Mouse (Mus musculus) intestine, embryonic 16.5 days (tissue): ENCODE measurements around the gene Apopt1. TPM values are rescaled to one million over a fixed set of nuclear protein-coding genes. Genes with fewer than 3 reads are reported as not detected.
A peak's percentile ranks its signal among the peaks of the same experiment; 100 is the strongest.

Experiments used
- ATAC-seq: fragments of 200-750 bp; cut with Nextera tagmentation; 2 replicates; pipeline ENCODE4 v1.8.0; 2017; ENCODE audit warnings: moderate TSS enrichment, moderate library complexity
- H3K27ac ChIP-seq: fragments of 300-500 bp; sonication (generic); 2 replicates; pipeline ENCODE4 v1.5.1; 2014; ENCODE audit warnings: mild to moderate bottlenecking, low read length
- H3K27me3 ChIP-seq: fragments of 300-500 bp; sonication (generic); replicated peaks from 2 replicates; pipeline ENCODE4 v1.6.1; 2014; ENCODE audit warnings: low read length, control low read depth, mixed read lengths; ENCODE audit not compliant: control insufficient read depth, insufficient read depth
- H3K36me3 ChIP-seq: fragments of 300-500 bp; sonication (generic); 2 replicates; pipeline ENCODE4 v1.6.1; 2014; ENCODE audit warnings: low read length, control low read depth; ENCODE audit not compliant: control insufficient read depth, insufficient read depth
- H3K4me1 ChIP-seq: fragments of 300-500 bp; sonication (generic); 2 replicates; pipeline ENCODE4 v1.6.1; 2014; ENCODE audit warnings: low read length, control low read depth, mixed read lengths; ENCODE audit not compliant: control insufficient read depth, insufficient read depth
- H3K4me2 ChIP-seq: fragments of 300-500 bp; sonication (generic); 2 replicates; pipeline ENCODE4 v1.6.1; 2014; ENCODE audit warnings: low read depth, low read length, control low read depth
- H3K4me3 ChIP-seq: fragments of 300-500 bp; sonication (generic); 2 replicates; pipeline ENCODE4 v1.5.1; 2014; ENCODE audit warnings: mild to moderate bottlenecking, low read length
- H3K9ac ChIP-seq: fragments of 300-500 bp; sonication (generic); 2 replicates; pipeline ENCODE4 v1.6.1; 2014; ENCODE audit warnings: low read depth, low read length
- H3K9me3 ChIP-seq: fragments of 300-500 bp; sonication (generic); 2 replicates; pipeline ENCODE4 v1.6.1; 2016; ENCODE audit warnings: low read length, control low read depth; ENCODE audit not compliant: control insufficient read depth
- WGBS: fragments of 180-500 bp; shearing (Covaris S2); extraction: QIAGEN DNeasy Blood & Tissue Kit; methylation state at CpG from one replicate; pipeline ENCODE4 v1.1.7; 2014; 5-methylcytosine and 5-hydroxymethylcytosine counted together
- polyA plus RNA-seq: library from polyadenylated mRNA; unstranded; fragments of >200 nt; fragmentation: Nextera tagmentation; extraction: Ambion mirVana; gene quantifications from 2 replicates; pipeline ENCODE4 v1.2.1, GENCODE M21; 2015

The Apopt1 gene
- polyA plus RNA-seq, 1 experiment from 2014 or later, result 56.2 TPM

DNA sequence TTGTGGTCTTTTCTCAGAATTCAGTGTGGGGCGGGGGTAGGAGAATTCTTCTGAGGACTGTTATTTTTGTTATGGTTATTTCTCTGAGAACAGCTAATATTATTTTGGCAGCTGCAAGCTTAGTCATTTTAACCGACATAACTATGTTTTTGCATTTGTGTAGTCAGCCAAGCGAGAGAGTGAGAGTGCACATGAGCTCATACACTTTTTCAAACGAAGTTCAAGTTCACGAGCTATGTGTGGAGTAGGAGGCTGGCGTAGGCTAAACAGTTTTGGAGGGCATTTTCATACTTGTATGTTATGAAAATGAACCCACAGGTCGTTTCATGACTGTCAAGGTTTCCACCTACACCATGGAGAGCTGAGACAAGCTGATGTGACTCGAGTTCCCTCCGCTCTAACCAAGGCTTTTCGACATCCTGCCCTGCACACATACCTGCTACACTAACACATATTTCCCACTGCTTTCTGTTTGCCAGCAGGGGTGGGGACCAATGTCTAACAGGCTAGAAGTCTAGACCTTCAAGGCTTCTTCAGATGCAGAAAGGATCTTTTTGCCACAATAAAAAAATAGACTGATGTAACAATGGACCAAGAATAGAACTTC, 55.4 kb downstream of the Apopt1 start:
- peaks cover 6% of the 10 kb centered on the region; the same call in 1 of the 2 replicates for H3K36me3 ChIP-seq
- H3K27ac ChIP-seq, result no peak overlapping the region
- no peak for ATAC-seq
- H3K4me2 ChIP-seq, result no peak overlapping the region
- 86% methylated on average over 10 of the region's 10 CpGs for WGBS
- no peak overlapping the region for H3K4me3 ChIP-seq
- H3K27me3 ChIP-seq, result no peaks in the 10 kb centered on the region
- H3K9ac ChIP-seq, result no peak overlapping the region
- peaks cover 26% of the 10 kb centered on the region for H3K4me1 ChIP-seq
- H3K9me3 ChIP-seq, result no peaks in the 10 kb centered on the region

DNA sequence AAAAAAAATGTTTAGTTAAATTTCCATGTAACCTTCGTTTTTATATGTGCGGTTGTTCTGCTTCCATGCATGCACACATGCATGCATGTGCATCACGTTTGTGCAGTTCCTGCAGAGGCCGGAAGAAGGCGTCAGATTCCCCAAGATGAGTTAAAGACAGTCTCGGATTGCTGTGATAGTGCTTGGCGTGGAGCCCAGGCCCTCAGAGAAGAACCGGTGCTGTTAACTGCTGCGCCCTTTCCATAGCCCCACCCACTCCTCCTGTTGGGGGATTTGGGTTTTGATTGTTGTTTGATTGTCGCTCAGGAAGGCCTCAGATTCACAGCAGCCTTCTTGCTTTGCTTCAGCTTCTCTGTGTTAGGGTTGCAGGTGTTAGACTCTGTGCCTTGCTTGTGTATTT, 56.2 kb downstream of the Apopt1 start:
- H3K36me3 ChIP-seq, result peaks cover 12% of the 10 kb centered on the region
- H3K27ac ChIP-seq, result peak overlapping the region; percentile 9
- no peaks in the 10 kb centered on the region for H3K27me3 ChIP-seq
- 23% methylated on average over 10 of the region's 10 CpGs for WGBS
- 0 out of 2 replicates have a peak overlapping the region, but pooled peaks have one; percentile 24 for H3K9ac ChIP-seq
- no peaks in the 10 kb centered on the region for H3K9me3 ChIP-seq
- no peak overlapping the region for H3K4me3 ChIP-seq
- H3K4me2 ChIP-seq, result no peak overlapping the region
- peak; percentile 61; the same call in 1 of the 2 replicates for ATAC-seq
- peaks cover 26% of the 10 kb centered on the region for H3K4me1 ChIP-seq

DNA sequence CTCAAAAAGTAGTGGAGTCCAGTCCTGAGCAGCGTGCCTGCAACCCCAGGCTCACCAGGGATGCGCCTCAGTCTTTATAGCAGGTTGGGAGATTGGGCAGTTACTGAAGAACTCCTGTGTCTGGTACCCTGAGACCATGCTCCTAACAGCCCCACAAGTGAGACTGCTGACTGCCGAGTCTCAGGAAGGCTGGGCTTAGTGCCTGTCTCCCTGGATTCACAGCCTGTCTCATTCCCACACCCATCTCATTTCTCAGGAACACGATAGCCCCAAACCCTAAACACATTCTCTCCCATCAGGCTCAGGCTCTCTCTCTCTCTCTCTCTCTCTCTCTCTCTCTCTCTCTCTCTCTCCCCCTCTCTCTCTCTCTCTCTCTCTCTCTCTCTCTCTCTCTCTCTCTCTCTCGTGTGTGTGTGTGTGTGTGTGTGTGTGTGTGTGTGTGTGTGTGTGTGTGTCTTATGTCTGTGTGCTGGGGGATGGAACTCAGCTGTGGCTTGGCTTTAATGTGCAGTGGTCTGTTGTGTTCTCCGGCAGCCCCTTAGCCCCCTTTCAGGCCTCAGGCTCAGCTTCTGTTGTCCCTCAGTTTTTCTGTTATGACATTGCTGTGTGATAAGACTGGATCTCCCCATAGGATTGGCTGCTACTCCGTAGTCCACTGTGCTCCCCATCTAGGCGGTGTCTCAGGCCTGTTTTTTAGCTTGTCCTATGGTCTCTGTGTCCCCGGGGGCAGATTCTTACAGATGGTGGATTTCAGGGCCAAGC, 56.9 kb downstream of the Apopt1 start:
- peaks cover 18% of the 10 kb centered on the region for H3K36me3 ChIP-seq
- H3K4me1 ChIP-seq, result peaks cover 26% of the 10 kb centered on the region
- no peaks in the 10 kb centered on the region for H3K9me3 ChIP-seq
- WGBS, result 51% methylated on average over 9 of the region's 9 CpGs
- H3K27ac ChIP-seq, result peak overlapping the region; percentile 9
- ATAC-seq, result peak; percentile 40; the same call in 1 of the 2 replicates
- no peak overlapping the region for H3K9ac ChIP-seq
- no peak overlapping the region for H3K4me2 ChIP-seq
- H3K4me3 ChIP-seq, result no peak overlapping the region
- H3K27me3 ChIP-seq, result no peaks in the 10 kb centered on the region

DNA sequence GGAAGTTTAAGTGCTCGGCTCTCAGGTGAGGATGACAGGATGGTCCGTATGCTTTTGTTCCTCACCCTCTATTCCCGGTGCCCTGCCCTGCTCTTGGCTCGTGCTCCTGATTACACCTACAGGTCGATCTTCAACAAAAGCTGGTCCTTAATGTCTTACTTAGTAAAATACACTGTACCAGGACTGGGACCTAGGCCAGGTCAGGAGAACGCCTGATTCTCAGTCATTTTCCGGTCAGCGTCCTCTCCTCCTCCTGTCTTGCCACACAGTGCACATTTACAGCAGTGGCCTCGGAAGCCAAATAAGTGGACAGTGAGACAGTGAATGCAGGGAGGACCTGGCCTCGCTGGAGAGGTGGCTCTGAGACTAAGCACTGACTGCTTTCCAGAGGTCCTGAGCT, 57.6 kb downstream of the Apopt1 start:
- peaks cover 20% of the 10 kb centered on the region for H3K36me3 ChIP-seq
- WGBS, result 86% methylated on average over 10 of the region's 10 CpGs
- H3K4me1 ChIP-seq, result peaks cover 24% of the 10 kb centered on the region
- H3K4me2 ChIP-seq, result no peak overlapping the region
- H3K27ac ChIP-seq, result no peak overlapping the region
- no peaks in the 10 kb centered on the region for H3K9me3 ChIP-seq
- no peaks in the 10 kb centered on the region for H3K27me3 ChIP-seq
- ATAC-seq, result no peak
- H3K4me3 ChIP-seq, result no peak overlapping the region
- no peak overlapping the region for H3K9ac ChIP-seq

DNA sequence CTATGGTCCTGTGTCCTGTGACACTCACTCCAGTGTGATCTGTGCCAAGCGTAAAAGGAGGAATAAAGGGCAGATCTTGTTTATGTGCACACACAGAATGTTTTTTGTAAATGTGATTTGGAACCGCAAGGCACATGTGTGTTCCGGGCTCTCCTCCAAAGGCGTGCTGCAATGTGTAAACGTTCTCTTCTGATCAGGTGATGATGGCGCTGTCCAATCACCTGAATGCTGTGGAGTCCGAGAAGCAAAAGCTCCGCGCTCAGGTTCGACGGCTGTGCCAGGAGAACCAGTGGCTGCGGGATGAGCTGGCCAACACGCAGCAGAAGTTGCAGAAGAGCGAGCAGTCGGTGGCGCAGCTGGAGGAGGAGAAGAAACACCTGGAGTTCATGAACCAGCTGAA, 61.1 kb downstream of the Apopt1 start:
- Histone ChIP-seq H3K36me3 (peaks cover 40% of the 10 kb centered on the region), H3K27me3 (no peaks in the 10 kb centered on the region), H3K9ac (no peak overlapping the region), H3K27ac (no peak overlapping the region), H3K4me2 (no peak overlapping the region), H3K4me1 (peaks cover 4% of the 10 kb centered on the region), H3K4me3 (no peak overlapping the region), H3K9me3 (no peaks in the 10 kb centered on the region)
- no peak for ATAC-seq
- WGBS, result 81% methylated on average over 16 of the region's 16 CpGs

DNA sequence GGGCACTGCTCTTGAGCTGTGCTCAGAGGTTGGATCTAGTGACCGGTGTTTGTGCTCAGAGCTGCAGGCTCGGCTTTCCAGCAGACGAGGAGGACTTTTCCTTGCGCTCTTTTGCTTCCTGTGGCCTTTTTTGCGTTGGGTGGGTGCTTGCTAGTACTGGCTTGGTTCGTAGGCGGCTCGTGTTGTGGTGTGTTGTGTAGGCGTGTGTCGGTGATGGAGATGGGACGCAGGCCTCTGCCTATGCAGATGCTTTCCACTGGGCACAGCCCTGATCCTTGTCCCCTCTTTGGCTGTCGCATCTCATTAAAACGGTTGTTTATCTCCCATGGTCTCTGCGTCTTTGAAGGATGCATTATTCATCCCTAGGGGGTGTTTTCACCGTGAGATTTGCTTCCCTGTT, 61.8 kb downstream of the Apopt1 start:
- H3K36me3 ChIP-seq, result peaks cover 47% of the 10 kb centered on the region
- no peak for ATAC-seq
- 0 out of 2 replicates have a peak, but pooled peaks cover 3% of the 10 kb centered on the region for H3K9me3 ChIP-seq
- no peak overlapping the region for H3K4me2 ChIP-seq
- WGBS, result 80% methylated on average over 15 of the region's 15 CpGs
- H3K27me3 ChIP-seq, result no peaks in the 10 kb centered on the region
- no peak overlapping the region for H3K27ac ChIP-seq
- no peak overlapping the region for H3K4me3 ChIP-seq
- H3K9ac ChIP-seq, result no peak overlapping the region
- H3K4me1 ChIP-seq, result no peaks in the 10 kb centered on the region

DNA sequence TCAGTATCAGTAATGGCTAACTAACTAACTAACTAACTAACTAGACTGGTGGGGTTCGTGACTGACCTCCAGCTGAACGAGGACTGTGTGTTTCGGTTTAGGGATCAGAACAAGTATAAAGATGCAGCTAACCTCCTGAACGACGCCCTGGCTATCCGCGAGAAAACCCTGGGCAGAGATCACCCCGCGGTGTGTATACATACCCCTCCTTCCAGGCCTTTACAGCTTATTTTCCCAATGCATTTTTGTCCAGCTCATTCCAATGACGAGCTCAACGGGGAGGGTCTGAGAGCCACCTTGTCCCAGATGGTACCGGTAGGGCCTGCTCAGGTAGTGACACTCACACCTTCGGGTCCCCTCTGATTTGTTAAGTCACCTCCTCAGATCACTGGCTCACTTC, 64.9 kb downstream of the Apopt1 start:
- H3K4me2 ChIP-seq, result no peak overlapping the region
- H3K4me1 ChIP-seq, result no peaks in the 10 kb centered on the region
- no peaks in the 10 kb centered on the region for H3K27me3 ChIP-seq
- 0 out of 2 replicates have a peak, but pooled peaks cover 3% of the 10 kb centered on the region for H3K9me3 ChIP-seq
- H3K9ac ChIP-seq, result no peak overlapping the region
- H3K36me3 ChIP-seq, result peaks cover 50% of the 10 kb centered on the region
- peak; percentile 29; the same call in 1 of the 2 replicates for ATAC-seq
- no peak overlapping the region for H3K4me3 ChIP-seq
- H3K27ac ChIP-seq, result no peak overlapping the region
- WGBS, result 80% methylated on average over 13 of the region's 13 CpGs

DNA sequence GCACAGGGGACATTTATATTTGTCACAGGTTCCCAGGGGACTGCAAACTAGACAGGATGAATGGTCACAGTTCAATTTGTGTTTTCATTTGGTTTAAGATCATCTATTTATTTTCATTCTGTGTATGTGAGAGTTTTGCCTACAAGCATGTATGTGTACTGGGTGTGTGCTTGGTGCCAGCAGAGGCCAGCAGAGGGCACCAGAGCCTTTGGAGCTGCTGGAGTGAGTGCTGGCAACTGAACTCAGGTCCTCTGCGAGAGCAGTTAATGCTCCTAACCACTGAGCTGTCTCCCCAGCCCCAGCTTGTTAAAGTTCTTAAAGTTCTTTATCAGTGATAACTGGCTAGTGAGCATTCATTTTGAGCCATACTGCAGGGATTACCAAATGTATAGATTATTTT, 66.5 kb downstream of the Apopt1 start:
- Histone ChIP-seq H3K4me2 (no peak overlapping the region), H3K27ac (no peak overlapping the region), H3K9me3 (0 out of 2 replicates have a peak, but pooled peaks cover 3% of the 10 kb centered on the region), H3K36me3 (peaks cover 48% of the 10 kb centered on the region), H3K9ac (no peak overlapping the region), H3K4me1 (no peaks in the 10 kb centered on the region), H3K4me3 (no peak overlapping the region), H3K27me3 (no peaks in the 10 kb centered on the region)
- ATAC-seq, result no peak
- WGBS, result 93% methylated on average over 1 of the region's 1 CpGs

DNA sequence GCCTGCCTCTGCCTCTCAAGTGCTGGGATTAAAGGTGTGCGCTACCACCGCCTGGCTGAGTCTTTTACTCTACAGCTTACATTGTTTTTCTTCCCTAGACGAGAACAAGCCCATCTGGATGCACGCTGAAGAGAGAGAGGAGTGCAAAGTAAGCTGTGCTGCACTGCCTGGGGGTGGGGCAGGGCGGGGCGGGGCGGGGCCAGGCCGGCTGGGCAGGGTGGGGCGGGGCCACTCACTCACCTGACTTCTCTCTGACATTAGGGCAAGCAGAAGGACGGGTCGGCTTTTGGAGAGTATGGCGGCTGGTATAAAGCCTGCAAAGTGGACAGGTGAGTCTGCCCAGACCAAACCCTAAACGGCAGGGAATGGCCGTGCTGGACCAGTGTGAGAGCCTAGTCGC, 72.1 kb downstream of the Apopt1 start:
- WGBS, result 64% methylated on average over 15 of the region's 15 CpGs
- Histone ChIP-seq H3K4me2 (no peak overlapping the region), H3K9me3 (no peaks in the 10 kb centered on the region), H3K27me3 (no peaks in the 10 kb centered on the region), H3K4me1 (peaks cover 6% of the 10 kb centered on the region), H3K4me3 (no peak overlapping the region), H3K9ac (no peak overlapping the region), H3K27ac (no peak overlapping the region), H3K36me3 (peaks cover 39% of the 10 kb centered on the region)
- peak; percentile 65 for ATAC-seq
